Mouse (Mus musculus) liver (tissue): ENCODE data around the gene Nfyc.
A peak's percentile ranks its signal among the peaks of the same experiment; 100 is the strongest.

Experiments used
- DNase-seq: peaks from one replicate; pipeline ENCODE4 v3.0.0-alpha.2; 2020; ENCODE audit warnings: mixed read lengths

The Nfyc gene

GRCm38 (mm10) chr4:120747941-120748866 is 83.2 kb downstream of the Nfyc start, which contains the start of gene Kcnq4:
Gene Kcnq4 (minus strand): TSS chr4:120748612.
- DNase-seq: no peak

DNA sequence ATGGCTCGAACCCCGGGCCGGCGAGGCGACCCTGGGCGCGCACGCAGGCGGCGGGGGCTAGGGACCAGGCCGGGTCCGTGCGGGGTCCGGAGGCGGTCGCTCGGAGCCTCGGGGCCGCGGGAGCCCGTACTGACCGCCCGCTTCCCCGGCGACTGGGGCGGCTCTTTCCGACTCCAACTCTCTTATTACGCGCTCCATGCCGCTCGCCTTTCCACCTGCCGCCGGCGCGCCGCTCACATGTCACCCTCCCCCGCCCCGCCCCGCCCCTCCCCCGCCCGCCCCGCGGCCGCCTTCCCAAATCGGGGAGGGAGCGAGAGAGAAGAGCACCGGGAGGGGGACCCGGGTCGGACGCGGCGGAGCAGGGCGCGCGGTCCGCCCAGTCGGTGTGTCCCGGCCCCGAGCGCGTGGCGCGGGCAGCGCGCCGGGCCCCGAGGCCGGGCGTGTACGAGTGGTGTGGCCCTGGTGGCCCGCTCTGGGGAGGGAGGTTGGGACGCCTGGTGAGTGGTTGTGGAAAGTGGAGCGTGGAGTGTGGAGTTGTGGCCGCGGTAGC is 84.1 kb downstream of the Nfyc start:
- peak; percentile 26 for DNase-seq

DNA sequence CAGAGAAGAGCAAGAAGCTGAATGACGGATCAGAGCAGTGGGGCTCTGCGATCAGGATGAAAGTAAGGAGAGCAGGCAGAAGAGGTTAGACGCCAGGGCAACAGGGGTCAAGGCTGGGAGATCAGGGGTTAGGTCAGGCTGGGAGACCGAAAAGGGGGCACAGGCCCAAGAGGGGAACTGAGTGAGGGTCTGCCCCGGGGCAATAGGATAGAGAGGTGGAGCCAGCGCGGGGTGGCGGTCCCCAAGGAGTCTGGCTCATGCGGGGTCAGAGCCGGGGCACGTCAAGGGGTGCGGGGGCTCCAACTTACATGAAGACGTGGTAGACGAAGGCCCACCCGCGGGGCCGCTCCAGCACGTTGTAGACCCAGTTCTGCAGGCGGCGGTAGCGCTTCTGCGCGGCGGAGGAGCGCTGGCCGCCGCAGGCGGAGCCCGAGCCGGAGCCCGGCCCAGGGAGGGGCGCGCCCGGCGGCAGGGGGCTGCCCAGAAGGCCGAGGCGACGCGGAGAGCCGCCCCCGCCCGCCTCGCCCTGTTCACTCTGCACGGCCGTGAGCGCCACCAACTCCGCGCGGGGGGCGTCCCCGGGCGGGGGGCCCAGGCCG is 84.7 kb downstream of the Nfyc start:
- no peak for DNase-seq

DNA sequence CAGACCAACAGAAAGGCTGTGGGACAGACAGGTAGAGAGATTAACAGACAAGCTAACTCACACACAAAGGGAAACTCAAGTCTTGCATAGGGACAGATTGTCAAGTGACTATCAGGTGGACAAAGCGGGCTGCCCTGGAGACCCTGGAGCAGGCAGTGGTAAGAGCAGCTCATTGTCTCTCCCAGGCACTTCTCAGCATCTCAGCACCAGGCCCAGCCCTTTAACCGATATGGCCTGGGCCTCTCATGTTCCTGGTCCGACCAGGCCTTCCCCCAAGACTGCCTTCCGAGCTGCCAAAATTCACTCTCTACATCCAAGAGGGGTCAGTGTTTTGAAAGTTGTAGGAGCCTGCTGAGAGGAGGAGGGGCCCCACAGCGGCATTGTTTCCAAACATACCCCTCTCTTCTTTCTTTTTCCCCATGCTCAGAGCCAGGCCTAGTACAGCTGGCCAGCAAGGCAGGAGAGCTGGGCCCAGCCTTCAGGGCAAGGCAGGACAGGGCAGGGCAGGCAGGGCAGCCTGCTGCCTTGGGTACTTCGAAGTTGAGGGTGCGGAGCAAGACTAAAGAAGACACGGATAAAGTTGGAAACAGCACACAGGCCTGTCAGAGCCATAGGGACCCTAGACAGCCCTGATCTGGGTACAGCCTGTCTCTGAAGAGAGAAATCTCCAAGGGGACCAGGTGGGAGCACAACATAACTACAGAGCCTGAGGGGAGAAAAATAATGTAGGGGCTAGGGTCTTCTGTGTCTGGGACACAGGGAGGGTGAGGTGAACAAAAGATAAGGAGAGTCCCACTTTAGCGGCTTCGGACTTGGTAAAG is 85.4 kb downstream of the Nfyc start:
- DNase-seq: no peak

GRCm38 (mm10) chr4:120743636-120744035 is 87.7 kb downstream of the Nfyc start:
- no peak for DNase-seq

- DNase-seq: no peak
These were observed 90.1 kb downstream of the Nfyc start for GRCm38 (mm10) chr4:120741303-120741702.

GRCm38 (mm10) chr4:120734012-120734622 is 97.3 kb downstream of the Nfyc start:
- DNase-seq: no peak

DNA sequence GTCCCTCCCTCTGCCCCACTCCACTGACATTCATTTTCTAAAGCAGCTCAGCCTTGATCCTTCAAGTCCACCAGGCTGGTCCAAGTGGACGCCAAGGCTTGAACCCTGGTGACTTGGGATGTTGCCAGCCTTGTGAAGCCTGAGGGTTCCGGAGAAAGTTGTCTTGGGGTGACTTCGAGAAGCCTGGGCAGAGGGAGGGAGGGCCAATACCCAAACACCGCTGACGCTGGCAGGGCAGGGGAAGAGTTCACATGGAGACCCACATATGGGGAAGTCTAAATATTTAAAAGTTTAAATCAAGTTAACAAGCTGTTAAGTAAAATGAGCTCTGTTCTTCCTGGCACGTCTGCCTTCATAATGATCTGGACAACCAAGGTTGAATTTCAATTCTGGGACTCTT is 98.6 kb downstream of the Nfyc start:
- no peak for DNase-seq

DNA sequence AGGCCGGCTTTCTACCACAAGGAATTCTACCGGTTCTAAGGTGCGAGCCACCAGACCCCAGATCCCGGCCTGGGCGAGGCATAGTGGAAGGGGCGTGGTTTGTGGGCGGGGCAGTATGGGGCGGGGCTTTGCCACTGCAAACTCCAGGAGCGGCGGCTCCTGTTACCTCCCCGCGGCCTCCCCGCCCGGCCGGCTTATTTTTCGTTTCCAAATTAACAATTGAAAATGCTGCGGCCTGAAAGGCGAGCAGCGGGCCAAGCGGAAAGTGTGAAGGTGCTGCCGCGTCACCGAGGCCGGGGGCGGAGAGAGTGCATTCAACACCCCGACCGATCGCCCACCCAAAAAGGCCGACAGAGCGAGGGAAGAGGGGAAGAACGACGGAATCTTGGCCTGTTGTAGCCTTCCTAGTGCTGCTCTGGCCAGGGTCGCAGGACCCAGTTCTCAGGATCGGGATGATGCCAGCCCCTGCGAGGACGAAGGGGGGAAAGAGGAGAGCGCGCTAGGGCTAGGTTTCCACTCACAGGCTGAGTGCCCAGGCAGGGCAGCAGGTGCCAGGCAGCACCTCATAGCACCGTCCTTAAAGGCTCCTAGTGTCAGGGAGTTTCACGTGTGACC is 100.2 kb downstream of the Nfyc start:
- DNase-seq: peak; percentile 92

DNA sequence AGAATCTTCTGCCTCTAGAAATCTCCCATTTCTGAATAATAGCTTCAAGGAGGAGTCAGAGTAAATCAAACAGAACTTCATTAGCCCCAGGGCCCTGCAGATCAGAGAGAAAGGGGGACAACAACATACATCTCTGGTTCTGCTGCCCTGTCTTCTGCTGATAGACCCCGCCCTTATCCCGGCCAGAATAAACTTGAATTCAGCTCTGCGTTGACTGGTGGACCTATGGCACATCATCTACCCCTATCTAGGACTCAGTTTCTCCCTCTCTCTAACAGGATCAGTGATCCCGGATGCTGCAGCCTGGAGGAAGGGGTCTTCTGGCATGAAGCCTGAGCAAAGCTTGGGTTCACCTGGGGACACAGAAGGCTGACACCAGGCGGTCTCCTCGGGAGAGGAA is 100.8 kb downstream of the Nfyc start:
- peak; percentile 35 for DNase-seq

DNA sequence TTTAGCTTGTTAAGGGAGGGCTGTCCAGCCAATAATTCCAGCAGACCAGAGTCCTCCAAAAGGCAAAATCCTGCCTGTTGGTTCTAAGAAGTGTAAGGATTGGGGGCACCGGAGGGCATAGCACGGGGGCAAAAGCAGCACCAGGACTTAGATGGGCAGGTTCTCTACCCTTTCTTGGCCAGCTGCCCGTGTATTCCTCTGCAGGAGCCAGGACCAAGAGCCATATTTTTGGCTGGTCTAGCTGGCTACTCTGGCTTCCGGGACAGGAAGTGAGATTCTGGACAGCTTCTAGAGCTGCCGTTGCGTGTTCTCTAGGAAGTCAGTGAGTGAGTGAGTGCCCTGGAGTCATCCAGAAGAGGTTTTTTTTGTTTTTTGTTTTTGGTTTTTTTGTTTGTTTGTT is 101.2 kb downstream of the Nfyc start:
- DNase-seq: no peak

DNA sequence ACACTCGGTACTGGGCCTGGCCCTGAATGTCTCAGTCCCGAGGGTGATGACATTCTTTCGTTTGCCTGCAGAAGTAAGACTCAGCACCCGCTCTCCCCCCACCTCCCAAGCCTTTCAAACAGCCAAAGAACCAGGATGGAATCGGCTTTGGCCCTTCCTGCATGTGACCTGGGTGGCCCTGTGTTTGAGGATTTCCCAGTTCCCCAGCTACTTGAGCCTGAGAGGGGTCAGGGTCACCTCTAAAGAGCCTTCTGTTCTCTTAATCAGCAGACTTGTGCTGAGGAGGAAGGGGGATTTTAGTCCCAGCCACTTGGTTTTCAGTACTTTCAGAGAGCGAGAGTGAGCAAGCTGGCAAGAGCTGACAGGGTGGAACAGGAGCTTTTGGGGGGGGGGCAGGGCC is 101.9 kb downstream of the Nfyc start:
- DNase-seq: no peak

DNA sequence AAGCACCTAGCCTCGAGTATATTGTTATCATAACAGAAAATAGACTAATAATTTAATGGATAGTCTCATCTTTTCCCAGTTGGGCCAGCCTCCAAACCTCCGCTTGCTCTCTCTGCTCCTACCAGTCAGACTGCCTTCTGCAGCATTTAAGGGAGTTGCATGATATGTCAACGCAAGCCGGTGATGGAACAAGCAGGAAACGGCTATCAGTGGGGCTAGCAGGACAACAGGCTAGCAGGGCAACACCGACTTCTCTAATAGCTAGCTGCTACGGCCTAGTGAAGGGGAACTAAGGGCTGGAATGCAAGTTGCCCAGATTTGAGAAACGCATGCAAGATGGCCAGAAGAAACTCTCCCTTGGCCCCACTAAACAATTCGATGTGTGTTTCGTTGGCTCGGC is 103.5 kb downstream of the Nfyc start:
- no peak for DNase-seq

- no peak for DNase-seq
These were observed 105.2 kb downstream of the Nfyc start for GRCm38 (mm10) chr4:120726174-120726573.

DNA sequence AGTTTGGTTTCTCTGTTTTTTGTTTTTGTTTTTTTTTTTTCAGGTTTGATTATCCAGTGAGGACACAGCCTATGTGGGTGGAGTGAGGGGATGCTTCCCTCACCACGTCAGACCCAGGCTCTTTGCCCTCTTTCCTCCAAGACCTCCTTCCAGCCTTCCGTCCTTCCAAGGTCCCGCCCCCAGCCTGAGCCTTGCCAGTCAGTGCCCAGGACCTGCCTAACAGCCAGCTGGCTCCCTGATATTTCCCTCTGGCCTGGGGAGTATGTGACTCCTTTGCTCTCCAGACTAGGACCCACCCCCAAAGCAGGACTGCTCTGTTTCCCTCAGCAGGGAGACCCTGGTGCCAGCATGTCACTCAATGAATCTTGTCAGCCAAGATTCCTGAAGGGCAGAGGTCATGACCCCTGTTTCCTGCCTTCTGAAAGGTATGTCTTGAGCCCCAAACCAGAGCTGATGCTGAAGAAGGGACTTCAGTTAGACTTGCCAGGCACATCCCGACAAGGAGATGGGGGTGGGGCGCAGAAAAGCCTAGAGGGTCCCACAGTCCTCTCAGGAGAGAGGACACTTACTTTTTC is 105.8 kb downstream of the Nfyc start:
- no peak for DNase-seq

DNA sequence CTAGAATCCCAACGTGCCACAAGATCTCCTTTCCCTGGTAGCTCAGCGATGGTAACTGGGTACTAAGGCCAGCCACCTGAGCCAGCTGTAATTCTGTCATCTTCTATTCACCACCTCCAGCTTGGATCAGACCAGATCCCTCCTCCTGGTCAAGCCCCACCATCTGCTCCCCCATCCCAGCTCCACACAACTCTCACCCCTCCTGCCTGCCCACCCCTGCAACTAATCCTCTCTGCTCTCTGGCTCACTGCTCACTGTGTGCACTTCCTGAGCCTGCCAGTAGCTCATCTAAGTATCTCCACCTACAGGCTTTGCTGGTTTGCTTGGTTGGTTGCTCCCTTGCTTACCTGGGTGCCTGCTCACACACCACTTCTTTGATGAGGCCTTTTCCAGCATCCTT is 109.8 kb downstream of the Nfyc start:
- DNase-seq: no peak

DNA sequence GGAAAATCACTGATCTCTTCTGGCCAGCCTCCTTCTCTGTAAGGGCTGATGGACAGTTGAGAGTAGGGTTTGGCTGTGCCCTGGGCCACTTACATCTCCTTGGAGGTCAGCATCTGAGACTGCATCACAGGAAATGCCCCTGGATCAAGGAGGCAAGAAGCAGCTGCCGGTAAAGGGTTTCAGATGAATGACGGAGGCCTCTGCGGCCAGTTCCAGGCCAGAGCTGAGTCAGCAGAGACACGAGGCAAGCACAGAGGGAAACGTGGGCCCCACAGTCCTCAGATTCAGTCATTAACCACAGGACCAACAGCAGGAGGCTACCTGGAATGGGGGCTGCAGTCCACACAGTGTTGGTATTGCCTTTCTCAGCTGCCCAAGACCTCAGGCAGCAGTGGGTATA is 112.2 kb downstream of the Nfyc start:
- DNase-seq: no peak

DNA sequence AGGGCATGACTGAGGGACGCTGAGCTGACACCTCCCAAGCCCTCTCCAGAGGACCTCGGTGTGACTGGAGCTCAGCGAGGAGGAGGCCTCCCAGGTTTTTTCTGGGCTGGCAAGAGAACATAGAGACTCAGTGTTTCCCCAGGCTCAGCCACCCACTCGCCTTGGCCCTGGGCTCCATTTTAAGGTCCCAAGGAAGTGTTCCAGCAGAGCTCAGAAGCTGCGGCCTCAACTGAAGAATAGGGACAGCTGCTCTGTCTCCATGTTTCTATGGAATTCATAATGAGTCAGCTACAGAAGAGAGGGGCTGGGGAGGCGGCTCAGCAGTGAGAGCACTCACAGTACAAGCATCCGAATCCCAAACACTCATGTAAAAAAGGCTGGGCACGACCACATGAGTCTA is 113.8 kb downstream of the Nfyc start:
- DNase-seq: no peak

DNA sequence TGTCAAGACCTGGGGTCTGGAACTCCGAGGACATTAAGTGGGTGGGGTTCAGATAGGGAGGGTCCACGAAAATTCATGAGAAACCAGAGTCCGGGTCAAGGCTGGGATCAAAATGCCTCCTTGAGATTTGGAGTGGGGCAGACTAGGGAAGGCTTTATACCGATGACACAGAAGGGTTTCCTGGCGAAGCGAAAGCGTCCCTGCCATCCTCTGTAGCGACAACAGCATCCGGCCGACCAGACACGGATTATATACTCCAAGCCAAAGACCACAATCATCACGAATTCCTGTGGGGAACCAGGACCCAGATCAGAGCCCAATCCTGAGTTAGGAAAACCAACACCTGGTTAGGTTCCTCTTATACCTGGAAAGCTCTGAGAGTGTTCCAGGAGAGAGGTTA is 114.6 kb downstream of the Nfyc start:
- DNase-seq: no peak

DNA sequence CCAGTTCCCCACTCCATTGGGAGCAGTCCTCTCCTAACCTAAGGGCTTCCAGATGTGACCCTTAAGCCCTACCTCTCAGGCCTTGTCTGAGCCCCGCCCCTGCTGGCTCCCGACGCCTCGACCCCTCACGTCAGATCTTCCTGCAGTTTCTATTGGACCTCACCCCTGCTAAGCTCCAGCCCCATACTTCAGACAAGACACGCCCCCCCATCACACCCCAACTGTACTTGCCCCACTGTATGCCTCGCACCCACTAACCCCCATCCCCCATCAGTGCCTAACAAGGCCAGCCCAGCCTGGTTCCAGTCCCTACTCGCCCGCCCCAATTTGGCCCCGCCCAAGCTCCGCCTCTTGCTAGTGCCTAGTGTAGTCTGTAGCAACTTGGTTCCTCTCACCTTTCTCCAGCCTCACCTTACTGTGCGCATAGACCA is 115.2 kb downstream of the Nfyc start:
- peak; percentile 84 for DNase-seq

DNA sequence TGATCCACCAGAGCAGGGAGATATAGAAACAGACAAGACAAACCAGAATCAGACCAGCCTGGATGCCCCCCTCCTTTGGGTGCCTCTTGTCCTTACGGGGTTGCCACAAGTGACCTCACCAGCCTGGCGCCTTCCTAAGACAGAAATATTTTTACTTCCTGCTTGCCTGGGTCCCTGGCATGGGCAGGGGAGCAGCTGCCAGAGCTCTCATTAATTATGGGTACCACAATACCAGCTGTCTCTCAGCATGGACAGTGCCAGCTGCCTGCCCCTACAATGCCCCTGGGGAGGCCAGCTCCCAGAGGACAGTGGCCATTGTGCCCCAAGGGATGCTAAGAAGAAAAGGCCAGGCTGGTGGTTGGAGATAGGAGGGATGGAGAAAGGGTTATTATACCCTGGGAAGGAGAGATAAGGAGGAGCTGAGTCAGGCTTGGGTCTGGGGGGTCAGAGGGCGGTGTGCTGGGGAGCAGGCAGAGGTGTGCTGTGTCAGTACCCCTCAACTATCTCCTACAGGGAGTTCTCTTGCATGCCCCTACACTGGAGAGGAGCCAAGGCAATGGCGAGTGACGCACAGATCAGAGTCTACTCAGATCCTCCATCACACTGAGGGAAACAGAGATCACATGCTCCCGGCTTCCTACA is 117.4 kb downstream of the Nfyc start:
- no peak for DNase-seq
